Mouse (Mus musculus): Measurements from ENCODE around the gene Prss57.
A peak's percentile ranks its signal among the peaks of the same experiment; 100 is the strongest.

Gene Prss57

DNA sequence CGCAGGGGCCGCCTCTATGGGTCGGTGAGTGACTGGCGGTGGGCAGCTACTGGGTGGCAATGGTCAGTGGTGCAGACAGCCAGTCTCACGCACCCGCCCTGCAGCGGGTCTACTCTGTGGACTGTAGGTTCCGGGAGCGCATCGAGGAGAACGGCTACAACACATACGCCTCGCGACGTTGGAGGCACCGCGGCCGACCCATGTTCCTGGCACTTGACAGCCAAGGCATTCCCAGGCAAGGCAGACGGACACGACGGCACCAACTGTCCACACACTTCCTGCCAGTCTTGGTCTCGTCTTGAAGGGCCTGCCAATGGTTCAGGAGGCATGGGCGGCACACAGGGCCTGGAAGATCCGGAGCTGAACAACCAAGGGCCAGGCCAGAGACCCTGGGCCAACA, 34.1 kb downstream of the Prss57 start:
- no peak for DNase-seq (ENCODE audit: low spot score in 2 of 2)

DNA sequence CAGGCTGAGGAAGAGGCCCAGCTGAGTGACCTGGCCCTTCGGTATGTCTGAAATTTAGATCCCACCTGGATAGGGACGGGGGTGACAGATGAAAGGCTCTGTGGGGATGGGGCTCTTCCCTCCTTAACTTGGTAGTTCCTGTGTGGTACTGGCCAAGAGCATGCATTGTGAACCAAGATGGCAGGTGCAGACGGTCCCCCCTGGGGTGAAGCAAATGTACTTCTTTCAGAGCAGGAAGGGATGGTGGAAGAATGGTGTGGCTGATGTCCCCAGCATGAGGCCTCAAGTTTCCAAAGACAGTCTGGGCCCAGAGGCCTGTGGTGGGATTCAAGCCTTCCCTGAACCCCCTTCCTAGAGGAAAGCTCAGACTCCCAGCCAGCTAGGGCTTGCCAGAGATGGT, 34.9 kb downstream of the Prss57 start:
- DNase-seq (ENCODE audit: low spot score in 2 of 2), result no peak

DNA sequence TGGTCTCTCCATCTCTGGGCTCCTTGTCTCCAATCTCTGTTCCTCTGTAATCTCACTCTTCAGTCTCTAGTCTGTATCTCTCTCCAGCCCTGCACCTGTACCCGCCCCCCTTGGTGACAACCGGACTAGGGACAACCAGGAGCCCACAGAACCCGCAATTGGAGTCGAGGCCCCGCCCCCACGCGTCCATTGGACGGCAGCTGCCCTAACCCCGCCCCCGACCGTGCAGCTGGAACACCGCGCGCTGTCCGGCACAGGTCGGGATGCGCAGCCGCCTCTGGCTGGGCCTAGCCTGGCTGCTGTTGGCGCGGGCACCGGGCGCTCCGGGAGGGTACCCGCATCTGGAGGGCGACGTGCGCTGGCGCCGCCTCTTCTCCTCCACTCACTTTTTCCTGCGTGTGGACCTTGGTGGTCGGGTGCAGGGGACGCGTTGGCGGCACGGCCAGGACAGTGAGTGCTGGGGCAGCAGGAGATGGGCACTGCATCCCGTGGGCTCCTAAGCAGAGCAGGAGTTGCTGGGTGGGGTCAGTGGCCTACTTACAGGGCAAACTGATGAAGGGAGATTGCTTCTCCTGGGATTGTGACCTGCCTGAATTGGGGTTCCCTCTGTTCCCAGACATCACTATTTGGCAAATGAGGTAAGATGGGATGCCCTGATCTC, 35.8 kb downstream of the Prss57 start, which contains the start of gene Fgf22:
Fgf22 (plus strand) TSS at position 221 of the 661 bp plus-strand sequence.
- peak; percentile 78 to 80 for DNase-seq (ENCODE audit: low spot score in 2 of 2)

DNA sequence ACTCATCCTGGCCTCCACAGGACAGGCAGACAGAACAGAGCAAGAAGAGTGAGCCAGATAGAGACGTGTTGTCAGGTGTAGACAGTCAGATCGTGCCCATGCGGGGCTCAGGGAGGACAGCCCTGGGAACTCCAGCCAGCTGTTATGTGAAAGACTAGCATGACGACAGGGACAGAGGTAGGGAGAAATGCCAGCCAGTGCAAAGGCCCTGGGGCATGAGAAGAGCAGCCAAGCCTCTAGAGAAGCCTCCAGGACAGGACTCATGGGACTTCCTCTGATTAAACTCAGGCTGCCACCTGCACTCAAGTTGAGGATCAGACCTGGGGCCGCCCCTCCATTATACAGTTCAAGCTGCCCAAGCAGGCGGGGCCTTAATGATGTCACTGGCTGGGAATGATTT, 42.3 kb downstream of the Prss57 start:
- no peak for DNase-seq (ENCODE audit: low spot score in 2 of 2)

DNA sequence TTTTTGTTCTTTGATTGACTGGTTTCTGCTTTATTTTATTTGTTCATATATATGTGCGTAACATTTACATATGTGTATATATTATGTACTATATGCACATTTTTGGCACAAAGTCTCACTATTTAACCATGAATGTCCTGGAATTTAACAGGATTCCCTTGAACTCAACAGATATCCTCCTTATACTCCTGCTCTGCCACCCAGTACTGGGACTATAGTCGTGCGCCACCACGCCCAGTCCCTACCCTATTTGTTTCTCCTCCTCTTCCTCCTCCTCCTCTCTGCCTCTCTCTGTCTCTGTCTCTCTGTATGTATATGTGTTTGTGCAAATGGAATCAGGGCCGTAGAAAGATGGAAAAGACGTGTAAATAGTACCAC, 44.0 kb downstream of the Prss57 start:
- DNase-seq (ENCODE audit: low spot score in 2 of 2), result no peak

DNA sequence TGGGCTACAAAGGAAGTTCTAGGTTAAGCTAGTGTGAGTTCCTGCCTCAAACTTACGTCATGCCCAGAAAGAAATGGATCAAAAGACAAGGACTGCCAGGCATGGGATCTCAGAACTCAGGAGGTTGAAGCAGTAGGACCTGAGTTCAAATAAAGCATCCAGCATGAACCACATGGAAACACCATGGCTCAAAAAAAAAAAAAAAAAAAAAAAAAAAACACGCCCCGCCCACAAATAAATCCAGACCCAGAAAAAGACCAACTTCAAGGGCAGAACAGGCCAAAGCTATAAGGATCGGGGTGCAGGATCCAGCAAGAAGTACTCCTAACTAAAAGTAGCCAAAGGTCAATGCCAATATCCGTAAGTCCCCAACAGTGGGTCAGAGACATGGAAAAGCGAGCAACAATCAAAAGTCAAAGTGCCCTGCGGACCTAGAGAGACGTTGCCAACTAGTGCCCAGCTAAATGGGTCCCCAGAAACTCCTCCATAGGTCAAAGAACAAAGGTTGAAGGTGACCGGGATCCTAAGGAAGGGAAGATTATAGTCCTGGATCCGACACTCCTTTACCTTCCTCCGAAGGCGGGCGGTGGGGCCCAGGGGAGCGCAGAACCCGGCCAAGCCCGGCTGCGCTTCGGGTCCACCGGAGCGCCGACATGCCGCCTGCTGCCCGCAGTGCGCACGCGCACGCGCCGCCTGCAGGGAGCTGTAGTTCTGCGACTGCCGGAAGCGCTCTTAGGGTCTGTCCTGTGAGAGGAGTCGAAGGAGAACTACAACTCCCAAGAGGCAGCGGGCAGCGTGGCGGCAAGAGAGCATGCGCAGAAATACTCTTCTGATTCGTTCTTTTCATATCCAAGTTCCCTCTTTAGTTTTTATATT, 44.6 kb downstream of the Prss57 start, which contains the start of gene Polrmt:
Polrmt (minus strand) TSS at position 684 of the 876 bp plus-strand sequence.
- peak; percentile 98 for DNase-seq (ENCODE audit: low spot score in 2 of 2)

DNA sequence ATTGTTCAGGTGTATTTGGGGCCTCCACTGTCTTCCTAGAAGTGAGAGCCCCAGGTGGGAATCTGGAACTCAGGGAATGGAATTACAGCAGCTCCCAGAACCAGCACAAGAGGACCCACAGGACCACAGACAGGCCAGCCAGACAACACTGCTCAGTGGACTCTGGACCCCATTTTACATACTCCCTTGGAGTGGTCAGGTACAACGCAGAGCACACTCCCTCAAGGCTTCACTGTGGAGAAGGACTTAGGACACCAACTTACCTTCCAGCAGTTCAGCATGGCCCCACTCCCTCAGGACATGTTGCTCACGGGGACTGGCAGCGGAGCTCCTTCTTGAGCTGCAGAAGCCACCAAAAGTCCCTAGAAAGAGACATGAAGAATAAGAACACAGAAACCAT, 45.4 kb downstream of the Prss57 start:
- DNase-seq (ENCODE audit: low spot score in 2 of 2), result no peak

DNA sequence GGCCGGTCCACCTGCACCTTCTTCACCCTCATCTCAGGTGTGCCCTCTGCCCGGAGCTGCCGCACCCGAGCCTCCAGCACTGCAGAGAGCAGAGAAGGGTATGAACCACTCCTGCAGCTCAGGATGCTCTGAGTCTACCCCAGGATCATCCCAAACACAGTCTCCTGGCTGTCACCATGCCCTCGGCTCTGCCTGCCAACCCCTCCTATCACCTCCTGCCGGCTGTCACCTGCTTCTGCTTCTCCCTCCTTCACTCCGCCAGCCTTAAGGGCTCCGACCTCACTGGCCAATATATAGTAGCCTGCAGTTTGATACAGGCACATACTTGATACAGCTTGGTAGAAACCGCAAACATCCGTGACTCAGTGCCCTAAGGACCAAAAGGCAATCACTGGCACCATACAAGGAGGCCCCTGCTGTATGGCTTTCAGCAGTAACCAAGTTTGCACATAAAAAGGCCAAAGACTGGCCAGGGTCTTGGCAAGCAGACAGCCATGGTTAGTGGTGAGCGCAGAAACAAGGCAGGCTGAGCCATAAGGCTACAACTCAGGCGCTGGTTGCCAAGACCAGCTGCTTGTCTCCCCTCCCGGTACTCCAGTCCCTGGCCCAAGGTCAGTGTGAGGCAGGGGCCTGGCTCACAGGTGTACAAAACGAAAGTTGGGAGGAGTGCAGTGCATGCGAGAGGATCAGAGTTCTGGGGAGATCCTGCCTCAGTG, 47.0 kb downstream of the Prss57 start:
- DNase-seq (ENCODE audit: low spot score in 2 of 2), result no peak

DNA sequence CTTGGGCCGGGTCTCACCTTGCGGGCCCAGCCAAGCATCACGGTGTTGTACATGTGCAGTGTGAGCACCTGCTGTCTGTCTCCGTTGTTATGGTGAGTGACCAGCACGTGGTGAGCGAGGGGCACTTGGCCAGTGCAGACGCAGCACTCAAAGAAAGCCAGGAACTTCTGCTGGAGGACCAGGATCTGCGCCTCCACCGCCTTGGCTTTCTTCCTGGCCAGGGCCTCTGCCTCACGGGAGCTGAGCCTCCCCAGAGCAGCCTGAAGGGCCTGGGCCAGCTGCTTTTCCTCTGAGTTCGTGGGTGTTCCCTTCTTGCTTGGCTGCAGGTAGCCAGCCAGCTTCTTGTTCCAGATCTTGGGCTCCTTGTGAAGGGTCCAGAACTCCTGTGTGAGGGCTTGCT, 47.6 kb downstream of the Prss57 start:
- no peak for DNase-seq (ENCODE audit: low spot score in 2 of 2)

DNA sequence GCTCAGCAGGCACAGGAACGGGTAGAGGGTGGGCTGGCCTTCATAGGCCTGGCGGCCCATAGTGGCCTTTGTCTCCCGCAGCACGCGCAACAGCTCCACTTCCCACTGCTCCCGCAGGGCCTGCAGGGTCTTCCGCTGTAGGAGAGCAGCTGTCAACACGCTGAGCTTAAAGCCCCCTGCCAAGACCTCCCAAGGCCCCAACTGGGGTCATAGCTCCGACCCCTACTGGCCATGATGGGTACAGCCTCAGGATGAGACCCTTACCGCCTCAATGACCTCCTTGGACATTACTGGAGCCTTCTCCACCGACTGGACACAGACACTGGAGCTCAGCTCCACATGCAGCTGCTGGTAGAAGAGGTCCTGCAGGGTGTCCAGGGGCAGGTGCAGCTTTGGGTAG, 49.9 kb downstream of the Prss57 start:
- no peak for DNase-seq (ENCODE audit: low spot score in 2 of 2)

DNA sequence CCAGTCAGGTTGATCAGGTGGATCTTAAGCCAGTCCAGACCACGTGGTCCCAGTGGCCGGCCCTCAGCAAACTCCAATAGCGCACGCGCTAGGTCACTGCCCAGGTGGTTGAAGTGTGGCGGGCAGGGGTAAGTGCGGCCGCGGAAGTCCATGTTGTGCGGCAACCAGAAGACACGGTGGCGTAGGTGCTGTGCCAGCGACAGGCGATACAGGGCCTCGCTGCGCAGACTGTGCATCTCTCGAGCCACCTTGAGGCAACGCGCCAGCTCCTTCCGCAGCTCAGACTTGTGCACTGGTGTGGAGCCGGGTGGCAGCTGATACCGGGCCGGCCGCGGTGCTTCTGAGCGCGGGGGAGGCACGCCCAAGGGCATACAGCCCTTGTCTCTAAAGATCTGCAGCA, 51.5 kb downstream of the Prss57 start:
- DNase-seq (ENCODE audit: low spot score in 2 of 2), result no peak

DNA sequence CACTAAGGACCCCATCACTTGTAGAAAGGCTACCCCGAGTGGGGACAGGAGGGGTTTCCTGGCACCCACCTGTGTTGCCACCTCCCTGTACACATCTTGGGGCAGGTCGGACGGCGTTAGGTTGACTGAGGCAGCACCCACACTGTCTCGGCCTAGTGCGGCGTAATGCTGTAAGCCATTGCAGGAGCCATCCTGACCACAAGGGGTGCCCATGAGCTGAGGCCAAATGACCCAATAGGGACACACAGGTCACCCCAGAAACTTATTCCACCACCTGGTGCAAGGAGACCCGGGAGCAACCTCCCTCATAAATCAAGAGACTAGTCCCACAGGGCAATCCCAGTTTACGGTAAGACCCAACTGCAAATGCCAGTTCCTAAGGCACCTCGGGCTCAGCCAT, 52.5 kb downstream of the Prss57 start:
- no peak for DNase-seq (ENCODE audit: low spot score in 2 of 2)

DNA sequence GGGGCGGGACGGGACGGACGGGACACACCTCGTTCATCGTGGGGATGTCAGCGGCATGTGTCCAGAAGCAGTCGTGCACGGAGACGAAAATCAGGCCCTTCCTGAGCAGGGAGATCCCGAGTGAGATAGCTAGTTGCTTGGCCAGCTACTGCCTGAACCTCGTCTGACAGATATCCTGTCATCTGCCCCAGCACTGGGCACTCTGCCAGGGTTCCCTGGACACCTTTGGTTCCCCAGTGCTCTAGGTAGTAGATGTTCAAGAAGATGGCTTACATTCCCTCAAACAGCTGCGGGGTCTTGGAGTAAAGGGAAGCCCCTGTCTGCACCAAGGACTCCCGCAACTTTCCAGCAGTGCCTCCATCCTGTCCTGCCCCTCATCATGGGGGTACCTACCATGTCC, 54.1 kb downstream of the Prss57 start:
- no peak for DNase-seq (ENCODE audit: low spot score in 2 of 2)

DNA sequence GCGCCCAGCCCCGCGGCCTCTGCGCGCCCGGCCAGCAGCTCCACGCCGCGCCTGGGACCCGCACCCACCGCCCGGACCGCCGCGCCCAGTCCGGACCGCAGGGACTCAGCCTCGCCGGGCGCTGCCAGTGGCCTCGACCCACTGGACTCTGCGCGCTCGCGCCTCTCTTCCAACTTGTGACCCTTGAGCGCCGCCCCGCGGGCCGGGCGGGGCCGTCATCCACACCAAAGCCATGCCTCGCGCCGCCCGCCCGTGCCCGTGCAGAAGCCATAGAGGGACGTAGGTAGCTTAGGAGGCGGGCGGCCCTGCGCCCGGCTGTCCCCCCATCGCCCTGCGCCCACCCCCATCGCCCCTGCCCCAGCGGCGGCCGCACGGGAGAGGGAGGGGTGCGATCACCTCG, 55.4 kb downstream of the Prss57 start:
- DNase-seq (ENCODE audit: low spot score in 2 of 2), result no peak

DNA sequence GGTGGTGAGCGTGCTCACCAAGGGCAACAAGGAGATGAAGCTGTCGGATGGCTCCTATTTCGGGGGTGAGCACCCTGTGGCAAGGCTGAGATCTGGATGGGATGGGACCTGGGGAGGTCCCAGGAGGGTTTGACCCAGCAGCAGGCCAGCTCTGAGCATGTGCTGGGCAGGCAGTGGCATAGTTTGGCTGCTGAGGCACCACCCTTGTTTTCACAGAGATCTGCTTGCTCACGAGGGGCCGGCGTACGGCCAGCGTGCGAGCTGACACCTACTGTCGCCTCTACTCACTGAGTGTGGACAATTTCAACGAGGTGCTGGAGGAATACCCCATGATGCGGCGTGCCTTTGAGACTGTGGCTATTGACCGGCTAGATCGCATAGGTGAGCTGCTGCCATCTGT, 56.9 kb downstream of the Prss57 start:
- no peak for DNase-seq (ENCODE audit: low spot score in 2 of 2)

DNA sequence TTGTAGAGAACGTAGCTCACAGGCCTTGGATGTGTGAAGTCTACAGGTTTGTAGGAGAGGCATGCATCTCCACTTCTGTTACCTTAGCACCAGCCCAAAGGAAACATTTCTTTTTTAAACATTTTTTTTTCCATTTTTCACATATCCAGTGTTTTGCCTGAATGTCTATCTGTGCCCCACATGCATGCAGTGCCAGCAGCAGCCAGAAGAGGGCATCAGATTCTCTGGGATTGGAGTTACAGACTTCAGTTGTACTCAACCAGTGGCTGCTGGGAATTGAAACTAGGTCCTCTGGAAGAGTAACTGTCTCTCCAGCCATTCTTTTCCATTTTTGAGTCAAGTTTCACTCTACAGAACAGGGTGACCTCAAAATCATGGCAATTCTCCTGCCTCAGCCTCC, 58.3 kb downstream of the Prss57 start:
- DNase-seq (ENCODE audit: low spot score in 2 of 2), result no peak

Measured in right cerebral cortex, postnatal 10 days (tissue).